Mouse (Mus musculus) Muller cell, postnatal 12 days (primary cell): ENCODE results near the gene Gm20479.

Source experiments
- DNase-seq: peaks from one replicate; pipeline ENCODE4 v3.0.0-alpha.2; 2015; ENCODE audit errors: inconsistent ontology term

Gm20479 gene

DNA sequence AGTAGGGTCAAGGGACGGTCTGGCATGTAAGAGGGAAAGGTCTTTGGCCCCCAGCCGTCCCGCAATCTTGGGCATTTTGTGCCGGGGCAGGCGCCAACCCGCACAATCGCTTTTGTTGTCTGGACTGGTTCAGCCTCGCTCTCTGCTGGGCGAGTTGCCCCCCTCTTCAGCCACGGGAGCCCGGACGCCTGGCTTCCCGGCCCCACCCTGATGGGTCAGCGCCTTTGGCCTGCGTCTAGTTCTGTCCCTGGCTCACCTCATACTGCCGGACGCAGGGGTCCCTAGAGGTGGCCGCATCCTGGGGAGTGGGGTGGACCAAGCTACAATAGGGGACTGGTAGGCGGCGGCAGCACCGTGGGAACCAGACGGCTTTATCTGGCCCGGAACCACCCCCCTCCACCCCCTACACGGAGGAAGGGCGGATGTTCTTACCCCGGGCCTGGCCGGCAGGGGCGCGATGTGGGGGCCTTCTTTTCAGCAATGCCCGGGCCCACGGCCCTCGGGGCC is 22.8 kb downstream of the Gm20479 start:
- DNase-seq = no peak

DNA sequence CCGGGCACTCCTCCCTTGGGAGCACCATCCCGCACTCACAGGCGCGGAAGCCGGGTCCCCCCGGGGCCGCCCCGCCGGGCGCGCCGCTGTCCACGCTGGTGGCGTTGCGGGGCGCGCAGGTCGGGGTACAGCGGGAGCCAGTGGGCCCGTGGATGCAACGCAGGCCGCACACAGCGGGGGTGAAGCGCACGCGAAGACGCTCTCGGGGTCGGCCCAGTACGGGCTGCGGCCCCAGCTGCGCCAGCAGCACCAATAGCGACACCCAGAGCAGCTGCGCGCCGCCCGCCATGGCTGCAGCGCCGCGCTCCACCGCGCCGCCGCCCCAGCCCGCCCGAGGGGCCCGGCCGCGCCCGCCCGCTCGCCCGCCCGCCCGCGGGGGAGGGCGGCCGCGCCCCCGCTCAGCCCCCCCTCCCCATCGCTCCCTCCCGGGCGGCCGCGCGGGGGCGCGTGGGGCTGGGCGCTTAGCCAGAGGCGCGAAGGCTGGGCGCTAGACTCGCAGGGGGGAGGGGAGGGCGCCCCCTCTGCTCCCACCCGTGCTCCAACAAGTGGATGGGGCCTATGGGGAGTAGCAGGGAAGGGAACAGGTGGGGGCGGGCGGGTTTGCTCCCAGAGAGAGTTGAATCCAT is 23.8 kb downstream of the Gm20479 start:
- DNase-seq = peak; percentile 38

DNA sequence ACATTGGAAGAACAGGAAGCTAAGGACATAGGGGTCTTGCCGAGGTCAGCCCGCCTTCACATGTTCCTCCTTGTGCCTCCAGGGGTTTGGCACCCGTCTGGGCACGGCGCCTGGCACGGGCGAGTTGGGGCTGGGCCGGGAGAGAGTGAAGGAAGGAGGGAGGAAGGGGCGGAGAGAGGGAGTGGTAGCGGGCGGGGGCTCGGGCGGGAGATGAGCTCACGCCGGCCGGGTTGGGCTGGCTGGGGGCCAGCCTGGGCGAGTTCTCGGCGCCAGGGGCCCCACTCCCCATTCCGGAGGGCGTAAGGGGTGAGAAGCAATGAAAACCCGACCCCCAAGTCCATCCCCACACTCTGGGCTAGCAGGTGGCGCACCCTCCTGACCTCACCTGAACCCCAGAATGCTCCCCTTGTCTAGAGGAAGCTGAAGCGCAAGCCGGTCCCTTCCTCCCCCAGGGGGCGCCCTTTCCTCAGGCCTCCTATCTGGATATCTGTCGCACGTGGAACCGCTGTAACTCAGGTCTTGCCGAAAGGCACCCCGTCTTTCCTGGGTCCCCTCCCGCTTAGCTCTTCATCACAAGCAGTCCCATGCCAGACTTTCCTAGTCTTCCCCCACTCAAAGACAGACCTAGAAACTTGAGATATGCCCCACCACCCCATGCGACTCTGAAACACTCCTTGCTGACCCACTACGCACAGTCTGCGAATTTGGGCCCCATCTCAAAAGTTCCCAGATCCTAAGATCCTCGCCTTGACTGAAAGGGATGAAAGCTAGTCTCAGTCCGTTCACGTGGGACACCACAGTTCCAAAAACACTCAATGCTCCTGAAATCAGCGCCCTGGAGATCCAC is 24.6 kb downstream of the Gm20479 start:
- DNase-seq = peak; percentile 90

DNA sequence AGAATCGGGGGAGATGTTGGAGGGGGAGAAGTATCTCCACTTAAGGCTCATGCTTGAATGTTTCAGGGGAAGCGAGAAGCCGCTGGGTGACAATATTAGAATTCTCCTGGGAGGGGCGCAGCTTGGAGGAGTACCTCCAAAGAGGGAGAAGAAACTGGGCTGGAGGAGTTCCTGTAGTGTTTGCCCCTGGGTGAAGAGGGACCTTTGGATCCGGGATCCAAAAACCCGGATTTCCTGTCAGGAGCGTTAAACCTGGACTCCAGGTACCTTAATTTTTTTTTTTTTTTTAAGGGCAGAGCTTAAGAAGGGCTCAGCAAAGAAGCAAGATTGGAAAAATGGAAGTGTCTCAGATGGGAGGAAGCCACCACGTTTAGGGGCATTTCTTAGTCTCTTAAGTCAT is 25.4 kb downstream of the Gm20479 start:
- DNase-seq = no peak

DNA sequence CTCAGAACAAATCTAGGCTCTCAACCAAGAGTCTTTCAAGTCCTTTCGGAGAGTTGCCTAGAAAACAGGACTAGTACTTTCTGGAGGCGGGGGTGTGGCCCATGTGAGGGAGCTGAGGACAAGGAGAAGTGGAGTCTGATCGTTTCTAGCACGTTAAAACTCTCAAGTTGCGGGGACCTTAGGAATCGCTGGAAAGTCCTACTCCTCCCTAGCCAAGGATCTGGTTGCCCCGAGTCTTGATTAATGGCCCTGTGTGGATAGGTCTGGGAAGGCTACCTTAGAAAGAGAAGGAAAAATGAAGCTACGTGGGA is 25.7 kb downstream of the Gm20479 start:
- DNase-seq = no peak

DNA sequence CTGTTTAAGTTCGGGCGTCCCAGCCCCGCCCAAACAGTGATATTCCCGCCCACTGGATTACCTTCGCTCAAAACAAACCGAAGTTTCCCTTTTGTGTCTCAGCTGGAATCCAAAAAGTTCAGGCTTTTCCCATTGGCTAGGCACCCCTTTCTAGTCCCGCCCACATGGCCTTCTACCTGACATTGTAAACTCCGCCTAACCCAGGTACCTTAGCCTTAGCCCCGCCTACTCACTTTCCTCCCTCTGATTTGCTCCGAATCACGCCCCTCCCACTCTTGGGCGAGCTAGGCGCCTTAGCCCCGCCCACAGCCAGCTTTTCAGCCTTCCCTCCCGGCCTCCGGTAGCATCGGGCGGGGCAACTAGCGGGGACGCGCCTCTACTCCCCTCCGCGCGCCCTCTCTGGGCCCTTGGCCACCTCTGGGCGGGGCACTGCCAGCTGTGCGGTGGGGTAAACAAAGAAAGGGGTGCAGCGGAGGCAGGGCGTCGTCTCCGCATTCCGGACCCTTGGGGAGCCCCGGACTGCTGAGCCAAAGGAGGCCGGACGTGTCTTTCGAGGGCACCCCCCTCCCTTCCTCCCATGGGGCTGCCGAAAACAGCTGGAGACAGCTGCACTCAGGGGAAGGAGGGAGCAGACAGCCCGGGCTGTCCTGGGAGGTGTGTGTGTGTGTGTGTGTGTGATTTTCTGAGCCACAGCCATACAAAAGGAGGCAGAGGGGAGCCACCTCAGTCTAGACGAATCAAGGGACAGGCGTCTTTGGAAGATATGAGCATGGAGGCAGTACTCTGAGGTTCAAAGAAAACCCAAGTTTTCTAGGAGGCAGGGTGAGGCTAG is 26.3 kb downstream of the Gm20479 start:
- peak; percentile 86 for DNase-seq

DNA sequence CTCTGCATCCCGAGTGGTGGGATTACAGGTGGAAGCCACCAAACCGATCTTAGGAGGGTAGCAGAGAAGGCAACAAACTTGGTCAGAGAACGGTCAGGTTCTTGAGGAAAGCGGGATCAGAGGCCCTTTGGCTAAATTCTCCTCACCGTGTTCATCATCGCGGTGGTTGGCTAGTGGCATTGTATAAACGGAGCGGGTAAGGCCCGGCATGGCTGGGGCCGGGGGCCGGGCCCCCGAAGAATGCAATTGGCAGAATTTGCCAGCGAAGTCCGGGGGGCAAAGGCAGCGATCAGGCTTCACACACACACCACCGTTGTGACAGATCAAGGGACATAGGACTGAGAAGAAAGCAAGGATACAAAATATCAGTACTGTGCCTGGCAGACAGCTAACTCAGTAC is 27.2 kb downstream of the Gm20479 start:
- no peak for DNase-seq

DNA sequence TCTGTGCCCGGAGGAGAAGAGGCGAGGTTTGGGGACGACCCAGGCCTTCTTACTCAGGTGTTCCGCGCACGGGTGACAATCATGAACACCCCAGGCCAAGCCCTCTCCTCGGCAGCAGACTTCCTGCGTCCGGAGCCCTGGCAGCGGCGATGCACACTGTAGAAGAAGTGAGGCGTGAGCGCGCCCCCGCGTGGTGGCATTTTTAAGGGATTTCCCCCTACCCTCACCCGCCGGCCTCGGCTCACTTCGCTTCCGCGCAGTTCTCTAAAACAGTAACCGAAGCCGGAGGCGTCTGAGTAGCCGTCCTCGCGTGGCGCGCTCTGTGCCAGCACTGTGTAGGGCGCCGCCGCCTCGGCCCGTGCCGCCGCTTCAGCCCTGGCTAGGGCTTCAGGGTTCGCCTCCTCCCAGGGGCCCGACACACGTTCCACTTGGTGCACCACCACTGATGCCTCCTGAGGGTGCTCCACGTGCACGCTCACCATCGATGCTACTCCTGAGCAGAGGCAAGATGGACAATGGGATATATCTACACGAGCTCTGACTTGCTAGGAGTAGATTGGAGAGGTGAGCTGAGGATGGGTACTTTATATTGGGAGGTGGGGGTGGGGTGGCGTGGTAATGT is 27.8 kb downstream of the Gm20479 start:
- DNase-seq = peak; percentile 87

DNA sequence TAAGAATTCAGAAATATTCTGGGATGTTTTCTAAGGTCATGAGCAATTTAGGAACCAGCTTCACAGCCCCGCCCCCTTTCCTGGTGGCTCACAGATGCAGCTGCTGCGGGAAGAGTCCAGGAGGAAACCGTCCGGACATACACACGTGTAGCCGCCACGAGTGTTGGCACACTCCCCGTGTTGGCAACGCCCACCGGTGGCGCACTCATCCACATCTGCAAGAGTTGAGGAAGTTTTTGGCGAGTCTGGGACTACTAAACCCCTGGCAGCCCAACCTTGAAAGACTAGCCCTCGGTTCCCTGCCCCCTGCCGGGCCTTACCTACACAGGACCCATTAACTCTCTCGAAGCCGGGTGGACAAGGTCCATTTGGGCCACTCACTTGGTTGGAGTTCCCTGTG is 28.6 kb downstream of the Gm20479 start:
- DNase-seq = no peak

DNA sequence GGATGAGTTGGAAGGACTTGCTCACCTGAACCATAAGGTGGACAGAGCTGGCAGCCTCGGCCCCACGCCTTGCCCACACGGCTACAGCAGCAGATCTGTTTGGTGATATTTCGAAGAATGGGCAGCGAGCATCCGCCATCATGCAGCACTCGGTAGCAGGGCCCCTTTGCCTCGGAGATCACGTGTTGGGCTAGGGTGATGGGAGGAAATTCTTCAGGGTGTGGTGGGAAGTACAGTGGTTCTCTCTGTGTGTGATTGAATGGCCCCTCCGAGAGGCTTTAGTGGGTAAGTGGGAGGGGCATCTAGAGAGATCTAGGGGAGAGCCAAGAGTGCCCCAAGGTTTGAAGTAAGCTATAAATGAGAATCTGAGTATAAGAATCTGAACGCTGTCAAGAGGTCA is 29.1 kb downstream of the Gm20479 start:
- DNase-seq = no peak

DNA sequence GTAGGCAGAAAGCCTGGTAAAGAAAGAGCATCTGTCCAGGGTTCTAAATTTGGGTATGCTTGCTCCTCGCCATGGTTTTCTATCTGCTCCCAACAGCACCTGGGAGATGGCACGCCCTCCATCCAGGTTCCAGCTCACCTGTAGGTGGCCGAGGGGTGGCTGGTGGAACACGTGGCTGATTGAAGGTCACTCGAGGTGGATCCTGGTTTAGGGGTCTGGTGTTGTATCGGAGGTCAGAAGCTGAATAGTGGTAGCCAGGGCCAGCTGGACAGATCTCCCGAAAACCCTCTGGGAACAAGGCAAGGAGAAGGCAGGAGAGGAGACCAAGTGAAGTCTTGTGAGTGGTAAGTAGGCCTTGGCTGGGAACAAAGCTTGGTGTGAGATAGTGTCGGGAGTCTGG is 29.7 kb downstream of the Gm20479 start:
- no peak for DNase-seq

DNA sequence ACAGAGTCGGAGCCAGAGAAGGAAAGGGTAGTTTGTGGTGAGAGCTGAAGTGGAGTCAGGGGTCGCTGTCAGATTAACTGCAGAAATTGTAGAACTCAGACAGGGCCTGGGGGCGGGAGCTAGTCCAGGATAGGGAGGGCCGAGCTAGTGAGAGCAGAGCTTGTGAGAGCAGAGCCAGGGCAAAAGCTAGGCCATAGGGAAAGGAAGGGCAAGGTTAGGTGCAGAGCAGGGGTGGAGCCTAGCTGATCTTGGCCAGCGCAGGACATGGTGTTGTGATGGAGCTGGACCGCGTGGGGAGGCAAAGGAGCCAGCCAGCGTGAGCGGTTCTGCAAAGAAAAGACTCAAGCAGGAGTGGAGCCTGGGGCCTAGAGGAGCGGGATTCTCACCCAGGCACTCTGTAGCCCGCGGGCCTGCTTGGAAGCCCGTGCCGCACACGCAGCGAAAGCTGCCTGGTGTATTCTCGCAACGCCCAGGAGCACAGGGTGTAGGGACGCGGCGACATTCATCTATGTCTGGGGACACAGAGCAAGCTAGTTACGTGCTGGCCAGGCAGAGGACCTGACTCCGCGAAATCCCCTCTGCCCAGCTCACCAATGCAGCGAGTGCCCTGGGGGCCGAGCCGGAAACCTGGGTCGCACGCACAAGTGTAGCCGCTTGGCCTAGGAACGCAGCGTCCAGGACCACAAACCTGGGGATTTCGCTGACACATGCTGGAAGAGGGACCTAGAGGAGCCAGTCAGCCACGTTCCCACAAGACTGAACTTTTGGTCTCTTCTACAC is 30.9 kb downstream of the Gm20479 start:
- DNase-seq = no peak

DNA sequence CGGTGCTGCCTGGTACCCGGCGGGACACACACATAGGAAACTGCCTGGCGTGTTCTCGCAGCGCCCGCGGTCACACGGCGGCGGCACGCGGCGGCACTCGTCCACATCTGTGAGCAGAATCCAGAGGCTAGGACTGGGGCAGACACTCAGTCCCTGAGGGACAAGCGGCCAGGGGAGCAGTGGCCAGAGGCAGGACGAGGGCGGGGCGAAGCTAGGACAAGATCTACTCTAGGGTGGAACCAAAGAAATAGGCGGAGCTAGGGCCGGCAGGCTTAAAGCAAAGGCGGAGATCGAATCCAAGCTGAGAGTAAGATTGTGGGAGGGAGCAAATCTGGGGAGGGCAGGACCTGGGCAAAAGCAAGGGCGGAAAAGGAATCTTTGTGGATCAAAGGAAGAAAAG is 31.5 kb downstream of the Gm20479 start:
- peak; percentile 51 for DNase-seq

DNA sequence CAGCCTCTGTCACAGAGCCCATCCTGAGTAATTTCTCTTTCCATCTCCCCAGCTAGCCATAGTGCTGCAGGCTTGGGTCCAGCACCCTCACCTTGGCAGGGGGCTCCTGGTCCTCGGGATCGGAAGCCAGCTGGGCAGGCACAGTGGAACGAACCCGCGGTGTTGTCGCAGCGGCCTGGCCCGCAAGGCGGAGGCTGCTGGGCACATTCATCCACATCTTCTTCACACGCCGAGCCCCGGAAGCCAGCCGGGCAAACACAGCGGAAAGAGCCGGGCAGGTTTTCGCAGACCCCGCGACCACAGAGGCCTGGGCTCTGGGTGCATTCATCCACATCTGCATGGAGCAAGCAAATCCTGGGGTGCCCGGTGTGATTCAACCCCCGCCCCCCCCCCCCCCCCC is 32.3 kb downstream of the Gm20479 start:
- no peak for DNase-seq

DNA sequence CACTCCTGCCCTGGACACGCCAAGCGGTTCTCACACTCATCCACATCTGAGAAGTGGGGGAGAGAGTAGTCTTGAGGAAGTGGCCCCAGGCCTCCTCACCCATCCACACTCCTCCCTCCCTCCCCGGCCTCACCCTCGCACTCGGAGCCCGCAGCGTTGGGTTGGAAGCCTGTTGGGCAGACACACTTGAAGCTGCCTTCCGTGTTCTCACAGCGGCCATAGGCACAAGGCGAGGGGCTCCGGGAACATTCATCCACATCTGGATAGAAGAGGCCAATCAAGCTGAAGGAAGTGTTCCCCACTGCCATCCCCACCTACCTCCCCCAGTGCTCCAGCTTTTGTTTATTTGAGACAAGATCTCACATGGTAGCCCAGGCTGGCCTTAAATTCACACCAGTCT is 33.1 kb downstream of the Gm20479 start:
- no peak for DNase-seq

DNA sequence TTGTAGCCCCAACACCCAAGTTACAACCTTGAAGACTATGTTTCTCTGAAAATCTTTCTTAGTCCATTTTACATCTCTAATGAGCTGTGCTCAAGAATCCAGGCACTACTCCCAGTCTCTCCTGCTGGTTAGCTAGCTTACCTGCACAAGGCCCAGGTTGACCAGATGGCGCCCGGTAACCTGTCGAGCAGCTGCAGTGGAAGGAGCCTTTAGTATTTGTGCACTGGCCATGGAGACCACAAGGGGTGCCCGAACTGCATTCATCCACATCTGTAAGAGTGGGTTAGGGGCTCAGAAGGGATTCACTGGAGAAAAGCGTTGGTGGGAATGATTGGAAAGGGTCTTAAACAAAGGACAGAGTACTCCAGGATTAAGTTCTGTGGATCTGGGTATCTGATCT is 34.2 kb downstream of the Gm20479 start:
- DNase-seq = no peak

DNA sequence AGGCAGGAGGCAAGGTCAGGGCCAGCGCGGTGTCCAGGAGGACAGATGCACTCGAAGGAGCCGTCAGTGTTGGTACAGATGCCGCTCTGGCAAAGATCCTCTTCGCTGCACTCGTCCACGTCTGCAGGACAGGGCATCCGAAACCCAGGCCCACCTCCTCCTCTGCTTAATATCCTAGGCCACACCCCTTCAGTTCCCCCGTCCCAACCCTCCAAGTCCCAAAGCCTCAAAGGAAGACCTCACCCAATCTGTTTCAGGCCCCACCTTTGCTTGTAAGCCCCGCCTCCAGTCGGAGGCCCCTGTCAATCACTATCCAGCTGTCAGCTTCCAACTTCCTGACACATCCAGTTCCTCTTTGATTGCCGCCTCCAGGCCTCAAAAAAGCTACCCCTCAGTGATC is 34.9 kb downstream of the Gm20479 start:
- DNase-seq = no peak

DNA sequence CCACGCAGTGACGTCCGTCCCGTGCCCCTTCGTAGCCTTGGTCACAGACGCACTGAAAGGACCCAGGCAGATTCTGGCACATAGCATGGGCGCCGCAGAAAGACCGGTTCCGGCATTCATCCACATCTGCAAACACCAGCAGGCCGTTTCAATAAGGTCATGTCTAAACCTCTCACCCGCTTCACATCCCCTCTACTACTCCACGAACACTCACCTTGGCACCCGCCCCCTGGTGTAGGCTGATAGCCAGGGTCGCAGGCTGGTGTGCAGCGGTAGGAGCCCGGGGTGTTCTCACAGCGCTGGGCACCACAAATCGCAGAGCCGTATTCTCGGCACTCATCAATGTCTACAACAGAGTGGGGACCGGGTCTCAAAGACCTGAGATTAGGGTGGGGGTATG is 37.8 kb downstream of the Gm20479 start:
- DNase-seq = no peak

DNA sequence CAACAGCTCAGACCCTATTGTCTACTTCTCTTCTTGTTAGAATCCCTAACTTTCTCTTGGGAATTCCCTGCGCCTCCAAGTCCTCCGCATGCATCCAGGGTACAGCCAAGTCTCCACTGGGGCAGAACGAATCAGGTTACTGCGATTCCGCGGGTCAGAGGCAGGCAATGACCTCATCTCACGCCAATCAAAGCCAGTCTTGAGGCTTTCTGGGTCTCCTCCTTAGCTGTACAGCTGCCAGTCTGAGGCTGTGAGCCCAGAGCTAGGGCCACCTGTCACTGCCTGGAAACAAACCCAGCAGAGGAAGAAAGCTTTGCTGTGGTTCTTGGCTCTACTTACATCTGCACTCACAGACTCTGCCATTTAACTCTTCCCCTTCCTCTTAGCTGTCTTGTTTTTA is 41.3 kb downstream of the Gm20479 start:
- peak; percentile 78 for DNase-seq

DNA sequence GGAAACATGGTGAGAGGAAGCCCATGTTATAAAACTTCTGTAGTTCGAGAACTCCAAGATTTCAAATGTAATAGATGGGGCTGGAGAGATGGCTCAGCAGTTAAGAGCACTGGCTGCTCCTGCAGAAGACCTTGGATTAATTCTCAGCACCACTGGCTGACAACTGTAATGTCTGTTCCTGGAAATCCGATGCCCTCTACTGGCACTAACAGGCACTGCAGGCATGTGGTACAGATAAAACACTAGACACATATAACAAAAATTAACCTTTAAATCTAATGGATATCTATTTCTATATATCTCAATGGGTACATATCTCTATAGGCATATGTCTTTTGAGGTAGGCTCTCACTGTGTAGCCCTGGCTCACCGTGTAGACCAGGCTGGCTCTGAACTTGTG is 42.8 kb downstream of the Gm20479 start:
- DNase-seq = no peak

DNA sequence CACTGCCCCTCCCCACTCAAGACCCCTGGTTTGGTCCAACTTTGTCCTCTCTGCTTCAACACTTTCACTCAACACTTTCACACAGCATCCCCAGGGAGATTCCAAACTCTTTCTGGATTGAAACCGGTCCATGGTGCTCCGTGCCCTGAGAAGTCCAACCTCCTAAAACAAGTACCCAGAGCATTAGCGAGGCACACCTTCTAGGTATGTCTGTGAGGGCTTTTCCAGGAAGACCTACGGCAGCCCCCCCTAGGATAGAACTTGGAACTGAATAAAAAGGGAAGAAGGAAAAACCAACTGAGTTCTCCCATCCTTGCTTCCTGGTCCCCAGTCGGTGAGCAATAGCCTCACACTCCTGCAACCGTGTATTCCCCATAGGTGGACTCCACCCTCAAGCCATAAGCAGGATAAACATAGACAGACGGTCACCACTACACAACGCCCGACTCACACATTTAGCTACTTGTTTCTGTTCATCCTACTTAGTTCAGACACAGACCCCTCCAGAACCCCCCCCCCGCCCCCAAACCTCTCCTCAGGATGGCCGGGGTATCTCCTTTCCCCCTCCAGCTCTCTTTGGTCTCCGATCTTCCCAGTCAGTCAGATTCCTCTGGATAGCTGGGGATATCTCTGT is 45.5 kb downstream of the Gm20479 start:
- DNase-seq = no peak
